Mouse (Mus musculus): Measurements from ENCODE around the gene Clec2g. TPM values are rescaled to one million over a fixed set of nuclear protein-coding genes. Genes with fewer than 3 reads are reported as not detected.
"Not testable (repeated sequence)": the region's sequence is repeated elsewhere in the genome, so short reads cannot be mapped to it uniquely, and the experiment has no call there.

Gene Clec2g
- polyA plus RNA-seq, 1 experiment from 2014 or later = not detected

- H3K27me3 ChIP-seq = no peaks in the 10 kb centered on the region
- H3K4me1 ChIP-seq = no peaks in the 10 kb centered on the region
- ATAC-seq (ENCODE audit: low FRiP score) = no peak
- no peak overlapping the region for H3K9ac ChIP-seq
- 90% methylated on average over 8 of the region's 8 CpGs for WGBS
- no peak overlapping the region for H3K27ac ChIP-seq
- H3K4me2 ChIP-seq = no peak overlapping the region
- no peaks in the 10 kb centered on the region for H3K36me3 ChIP-seq (replicated peaks)
- no peak overlapping the region for H3K4me3 ChIP-seq (replicated peaks)
- no peaks in the 10 kb centered on the region for H3K9me3 ChIP-seq
Observed at GRCm38 (mm10) chr6:129008552-129008951, 74.4 kb downstream of the Clec2g start.

DNA sequence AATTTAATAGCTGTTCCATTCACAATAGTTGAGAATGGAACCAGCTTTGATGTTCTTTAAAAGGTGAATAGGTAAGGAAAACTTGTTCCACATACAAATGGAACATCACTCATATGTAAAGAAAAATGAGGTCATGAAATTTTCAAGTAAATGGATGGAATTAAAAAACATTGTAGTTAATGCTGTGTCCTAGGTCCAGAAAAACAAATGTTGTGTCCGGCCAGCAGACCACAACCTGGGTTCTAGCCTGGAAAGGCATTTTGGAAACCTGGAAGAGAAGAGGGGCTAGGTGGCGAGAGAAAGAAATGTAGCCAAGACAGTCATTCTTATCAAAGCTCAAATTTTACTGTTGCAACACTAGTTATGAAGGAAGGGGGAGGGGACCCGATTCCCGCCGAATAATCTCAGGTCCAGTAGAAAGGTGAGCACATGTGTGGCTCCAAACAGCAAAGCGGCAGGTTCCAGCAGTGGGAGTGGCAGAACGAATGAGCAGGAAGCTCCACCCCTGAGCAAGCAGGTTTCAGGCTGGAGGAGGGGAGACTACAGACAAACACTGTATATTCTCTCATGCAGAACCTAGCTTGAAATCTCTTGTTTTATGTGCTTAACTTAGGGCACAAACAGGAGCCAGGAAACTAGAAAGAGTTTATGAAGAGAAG lies 75.8 kb downstream of the Clec2g start:
- not testable (repeated sequence) for H3K36me3 ChIP-seq (replicated peaks); H3K27me3 ChIP-seq; H3K4me2 ChIP-seq; H3K4me3 ChIP-seq (replicated peaks); H3K4me1 ChIP-seq; H3K9ac ChIP-seq; H3K27ac ChIP-seq; H3K9me3 ChIP-seq; ATAC-seq (ENCODE audit: low FRiP score)
- WGBS = 87% methylated on average over 7 of the region's 7 CpGs

GRCm38 (mm10) chr6:129010505-129010873 lies 76.3 kb downstream of the Clec2g start:
- Histone ChIP-seq H3K9ac (no peak overlapping the region), H3K4me1 (no peaks in the 10 kb centered on the region), H3K4me2 (no peak overlapping the region), H3K36me3 (replicated peaks) (no peaks in the 10 kb centered on the region), H3K27ac (no peak overlapping the region), H3K27me3 (no peaks in the 10 kb centered on the region), H3K9me3 (no peaks in the 10 kb centered on the region), H3K4me3 (replicated peaks) (no peak overlapping the region)
- no peak for ATAC-seq (ENCODE audit: low FRiP score)
- WGBS = 92% methylated on average over 3 of the region's 3 CpGs

- ATAC-seq (ENCODE audit: low FRiP score); H3K4me3 ChIP-seq (replicated peaks); H3K4me1 ChIP-seq; H3K9me3 ChIP-seq; H3K4me2 ChIP-seq; H3K27ac ChIP-seq; H3K27me3 ChIP-seq; H3K9ac ChIP-seq; H3K36me3 ChIP-seq (replicated peaks): not testable (repeated sequence)
- 96% methylated on average over 19 of the region's 23 CpGs for WGBS
Observed at GRCm38 (mm10) chr6:129012012-129012411, 77.8 kb downstream of the Clec2g start.

DNA sequence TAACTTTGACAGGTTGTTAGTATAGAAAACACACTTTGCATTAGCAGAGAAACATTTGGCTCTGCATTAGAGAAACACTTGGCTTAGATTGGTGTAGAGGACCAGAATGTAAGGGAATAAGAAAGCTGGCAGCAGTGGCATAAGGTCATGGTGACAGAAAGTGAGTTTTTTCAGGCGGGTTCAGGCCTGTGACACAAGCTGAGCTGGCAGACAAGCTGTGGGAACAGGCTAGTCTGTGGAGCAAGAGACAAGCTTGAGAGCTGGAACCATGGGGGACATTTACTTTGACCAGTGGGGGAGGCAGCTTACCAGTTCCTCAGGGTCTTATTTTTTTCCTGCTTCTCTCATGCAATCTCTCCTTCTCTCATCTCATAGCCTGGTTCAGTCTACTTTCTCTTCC lies 78.8 kb downstream of the Clec2g start:
- WGBS = 67% methylated on average over 1 of the region's 1 CpGs
- Histone ChIP-seq H3K9me3 (no peaks in the 10 kb centered on the region), H3K27me3 (no peaks in the 10 kb centered on the region)

DNA sequence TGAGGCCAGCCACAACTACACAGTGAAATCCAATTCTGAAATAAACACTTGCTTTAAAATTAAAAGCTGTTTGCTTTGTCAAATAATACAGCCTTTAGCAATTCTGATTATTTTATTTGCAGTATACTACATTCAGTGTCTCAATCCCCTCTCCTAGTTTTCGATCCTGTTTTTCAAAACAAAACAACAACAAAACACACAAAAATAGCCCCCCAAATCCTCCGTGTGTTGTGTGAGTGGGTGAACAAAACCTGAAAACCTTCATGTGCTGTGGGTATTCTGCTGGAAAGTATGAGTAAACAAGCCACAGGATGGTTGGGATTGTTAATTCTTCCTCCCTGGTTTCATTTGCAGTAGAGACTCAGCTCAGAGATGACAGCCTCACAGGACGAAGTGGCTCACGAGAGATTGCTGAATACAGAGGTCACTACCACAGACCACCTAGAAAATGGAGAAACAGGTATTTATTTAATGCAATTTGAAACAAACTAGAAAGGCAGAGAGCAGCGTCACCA lies 79.6 kb downstream of the Clec2g start:
- no peak overlapping the region for H3K4me2 ChIP-seq
- no peaks in the 10 kb centered on the region for H3K9me3 ChIP-seq
- H3K27me3 ChIP-seq = no peaks in the 10 kb centered on the region
- 89% methylated on average over 5 of the region's 5 CpGs for WGBS
- no peak overlapping the region for H3K4me3 ChIP-seq (replicated peaks)
- ATAC-seq (ENCODE audit: low FRiP score) = no peak
- H3K27ac ChIP-seq = no peak overlapping the region
- H3K4me1 ChIP-seq = no peaks in the 10 kb centered on the region
- no peak overlapping the region for H3K9ac ChIP-seq
- no peaks in the 10 kb centered on the region for H3K36me3 ChIP-seq (replicated peaks)

More for the DNA sequence above, 78.8 kb downstream of the Clec2g start:
- Histone ChIP-seq H3K9ac (no peak overlapping the region), H3K27ac (no peak overlapping the region), H3K36me3 (replicated peaks) (no peaks in the 10 kb centered on the region), H3K4me3 (replicated peaks) (no peak overlapping the region), H3K4me1 (no peaks in the 10 kb centered on the region), H3K4me2 (no peak overlapping the region)
- no peak for ATAC-seq (ENCODE audit: low FRiP score)

DNA sequence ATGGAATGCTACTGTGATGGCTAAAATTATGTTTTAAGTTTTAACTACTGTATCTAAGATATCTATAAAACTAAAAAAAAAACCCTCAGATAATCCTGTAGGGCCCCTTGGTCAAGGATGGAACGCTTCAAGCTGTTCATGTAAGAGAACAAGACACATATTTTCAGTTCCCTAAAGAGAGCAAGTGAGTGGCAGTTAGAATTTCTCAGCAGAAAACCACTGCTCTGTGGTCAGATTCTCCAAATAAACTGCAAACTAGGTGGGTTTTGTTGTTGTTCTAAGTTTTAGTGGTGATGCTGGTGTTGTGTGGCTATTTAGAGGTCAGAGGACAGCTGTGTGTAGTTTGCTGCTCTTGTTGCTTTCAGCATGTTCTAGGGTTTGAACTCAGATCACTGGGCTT lies 80.2 kb downstream of the Clec2g start:
- Histone ChIP-seq H3K27ac (no peak overlapping the region), H3K9me3 (no peaks in the 10 kb centered on the region), H3K4me3 (replicated peaks) (no peak overlapping the region), H3K36me3 (replicated peaks) (no peaks in the 10 kb centered on the region), H3K4me1 (no peaks in the 10 kb centered on the region), H3K4me2 (no peak overlapping the region), H3K9ac (no peak overlapping the region), H3K27me3 (no peaks in the 10 kb centered on the region)
- 92% methylated on average over 1 of the region's 1 CpGs for WGBS
- no peak for ATAC-seq (ENCODE audit: low FRiP score)

GRCm38 (mm10) chr6:129027451-129028248 lies 93.5 kb downstream of the Clec2g start:
- Histone ChIP-seq H3K27ac (no peak overlapping the region), H3K4me2 (no peak overlapping the region), H3K9ac (no peak overlapping the region), H3K9me3 (no peaks in the 10 kb centered on the region), H3K4me3 (replicated peaks) (no peak overlapping the region), H3K36me3 (replicated peaks) (no peaks in the 10 kb centered on the region), H3K4me1 (no peaks in the 10 kb centered on the region), H3K27me3 (no peaks in the 10 kb centered on the region)
- 89% methylated on average over 8 of the region's 8 CpGs for WGBS
- no peak for ATAC-seq (ENCODE audit: low FRiP score)

DNA sequence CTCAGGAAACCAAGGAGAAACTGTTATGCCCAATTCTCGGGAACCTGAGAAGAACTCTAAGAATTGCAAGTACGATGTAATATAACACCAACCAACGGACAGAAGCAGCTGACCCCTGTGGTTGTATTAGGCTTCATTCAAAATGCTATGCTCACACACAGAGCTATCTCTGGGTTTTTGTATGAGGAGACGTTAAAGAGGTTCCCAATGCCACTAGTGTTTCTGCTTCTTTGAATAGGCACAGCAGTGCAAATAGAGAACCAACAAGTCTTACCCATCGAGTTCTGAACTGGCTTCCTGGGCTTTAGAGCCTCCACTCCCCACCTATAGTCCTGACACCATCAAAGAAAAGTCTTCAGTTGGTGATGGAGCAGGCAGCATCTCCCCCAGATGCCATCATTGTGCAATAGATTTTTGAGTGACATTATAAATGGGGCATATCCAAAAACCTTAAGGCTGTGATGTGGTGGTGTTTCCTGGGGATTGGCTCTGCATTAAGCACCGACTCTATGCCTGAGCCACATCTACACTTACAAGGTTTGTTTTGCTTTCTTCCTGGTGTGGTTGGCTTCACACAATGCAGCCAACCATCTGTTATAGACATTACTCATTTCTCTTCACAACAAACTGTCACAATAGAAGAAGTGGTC lies 96.1 kb downstream of the Clec2g start:
- WGBS = 64% methylated on average over 6 of the region's 6 CpGs
- no peaks in the 10 kb centered on the region for H3K36me3 ChIP-seq (replicated peaks)
- no peaks in the 10 kb centered on the region for H3K4me1 ChIP-seq
- H3K9me3 ChIP-seq = no peaks in the 10 kb centered on the region
- H3K27me3 ChIP-seq = no peaks in the 10 kb centered on the region
- no peak overlapping the region for H3K9ac ChIP-seq
- no peak for ATAC-seq (ENCODE audit: low FRiP score)
- no peak overlapping the region for H3K4me2 ChIP-seq
- H3K4me3 ChIP-seq (replicated peaks) = no peak overlapping the region
- H3K27ac ChIP-seq = no peak overlapping the region

DNA sequence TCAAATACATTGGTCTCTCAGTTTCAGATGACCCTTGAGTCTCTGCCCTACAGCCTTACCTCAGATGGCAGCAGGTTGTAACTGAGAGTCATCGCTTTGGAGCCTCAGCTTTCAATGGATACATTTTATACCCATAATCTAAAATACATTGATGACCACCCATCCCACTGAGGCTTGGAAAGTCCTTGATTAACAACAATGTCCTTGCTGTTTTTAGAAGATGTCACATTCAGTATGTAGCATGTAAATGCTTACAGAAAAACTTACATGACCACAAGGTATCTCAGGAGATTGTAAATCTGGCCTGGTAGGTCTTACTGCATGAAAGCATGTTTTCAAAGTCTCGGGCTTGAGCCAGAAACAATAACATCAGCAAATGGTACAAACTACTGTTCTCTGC lies 96.8 kb downstream of the Clec2g start:
- Histone ChIP-seq H3K27me3 (no peaks in the 10 kb centered on the region), H3K36me3 (replicated peaks) (no peaks in the 10 kb centered on the region), H3K4me2 (no peak overlapping the region), H3K4me3 (replicated peaks) (no peak overlapping the region), H3K27ac (no peak overlapping the region), H3K9ac (no peak overlapping the region), H3K4me1 (no peaks in the 10 kb centered on the region), H3K9me3 (no peaks in the 10 kb centered on the region)
- 85% methylated on average over 2 of the region's 2 CpGs for WGBS
- no peak for ATAC-seq (ENCODE audit: low FRiP score)

- 77% methylated on average over 2 of the region's 2 CpGs for whole genome bisulfite sequencing
Observed at GRCm38 (mm10) chr6:129033397-129033796, 99.2 kb downstream of the Clec2g start.

More at GRCm38 (mm10) chr6:129033397-129033796, 99.2 kb downstream of the Clec2g start:
- H3K4me2 ChIP-seq = no peak overlapping the region
- no peaks in the 10 kb centered on the region for H3K4me1 ChIP-seq
- H3K36me3 ChIP-seq (replicated peaks) = no peaks in the 10 kb centered on the region
- no peaks in the 10 kb centered on the region for H3K27me3 ChIP-seq
- ATAC-seq (ENCODE audit: low FRiP score) = no peak
- H3K27ac ChIP-seq = no peak overlapping the region
- H3K9ac ChIP-seq = no peak overlapping the region
- no peaks in the 10 kb centered on the region for H3K9me3 ChIP-seq
- H3K4me3 ChIP-seq (replicated peaks) = no peak overlapping the region

All from forebrain, embryonic 12.5 days (tissue).